Mouse (Mus musculus) gastrocnemius, adult 2 months (tissue): ENCODE measurements around the gene Hectd1. TPM values are rescaled to one million over a fixed set of nuclear protein-coding genes. Genes with fewer than 3 reads are reported as not detected.

ENCODE experiments used
- DNase-seq: peaks from one replicate; pipeline ENCODE4 v3.0.0; 2022
- H3K27ac ChIP-seq: fragments of 200-600 bp; 2 replicates; pipeline ENCODE4 v1.8.1; 2022; ENCODE audit warnings: mild to moderate bottlenecking
- H3K4me3 ChIP-seq: fragments of 200-600 bp; 2 replicates; pipeline ENCODE4 v1.8.1; 2022; ENCODE audit warnings: mild to moderate bottlenecking, moderate library complexity
- CTCF ChIP-seq: fragments of 200-600 bp; IDR thresholded peaks from 2 replicates; pipeline ENCODE4 v1.8.1; 2022; ENCODE audit warnings: antibody characterized with exemption, mild to moderate bottlenecking, moderate library complexity
- intact Hi-C: fragments of 180-260 bp; cut with DNase I; formaldehyde crosslinking; loops from one replicate; pipeline ENCODE4 v1.15.1; 2025
- total RNA-seq, 2 experiments: library from RNA; stranded (reverse); gene quantifications; 2 replicates each; pipeline ENCODE4 v1.2.3; 2021

The Hectd1 gene
- total RNA-seq, 2 experiments from 2014 or later: 98.6 to 100 TPM

GRCm38 (mm10) chr12:51856768-51857295, 27.5 kb upstream of the Hectd1 start:
- intact Hi-C loops: no loop called here

GRCm38 (mm10) chr12:51855872-51856271, 26.5 kb upstream of the Hectd1 start:
- no peak for TF ChIP-seq CTCF
- intact Hi-C loops: no loop called here
- DNase-seq: no peak
- no peak overlapping the region for H3K4me3 ChIP-seq
- H3K27ac ChIP-seq: no peak overlapping the region

More at GRCm38 (mm10) chr12:51856768-51857295, 27.5 kb upstream of the Hectd1 start:
- DNase-seq: no peak
- Histone ChIP-seq H3K4me3 (no peak overlapping the region), H3K27ac (peak overlapping the region; percentile 31)
- TF ChIP-seq CTCF: no peak

GRCm38 (mm10) chr12:51855453-51855852, 26.1 kb upstream of the Hectd1 start:
- no peak for TF ChIP-seq CTCF
- intact Hi-C loops: no loop called here
- H3K4me3 ChIP-seq: no peak overlapping the region
- DNase-seq: no peak
- no peak overlapping the region for H3K27ac ChIP-seq

GRCm38 (mm10) chr12:51851617-51852016, 22.3 kb upstream of the Hectd1 start:
- no peak for TF ChIP-seq CTCF
- no peak overlapping the region for H3K27ac ChIP-seq

GRCm38 (mm10) chr12:51851155-51851554, 21.8 kb upstream of the Hectd1 start:
- H3K27ac ChIP-seq: no peak overlapping the region
- no peak for DNase-seq
- intact Hi-C loops: no loop called here
- no peak for TF ChIP-seq CTCF
- H3K4me3 ChIP-seq: no peak overlapping the region

More at GRCm38 (mm10) chr12:51851617-51852016, 22.3 kb upstream of the Hectd1 start:
- no peak for DNase-seq
- intact Hi-C loops: no loop called here
- no peak overlapping the region for H3K4me3 ChIP-seq

GRCm38 (mm10) chr12:51850339-51850738, 21.0 kb upstream of the Hectd1 start:
- no peak for TF ChIP-seq CTCF
- intact Hi-C loops: no loop called here
- Histone ChIP-seq H3K4me3 (no peak overlapping the region), H3K27ac (no peak overlapping the region)
- DNase-seq: no peak

GRCm38 (mm10) chr12:51849902-51850301, 20.6 kb upstream of the Hectd1 start:
- no peak for DNase-seq
- intact Hi-C loops: no loop called here
- Histone ChIP-seq H3K4me3 (no peak overlapping the region), H3K27ac (no peak overlapping the region)
- TF ChIP-seq CTCF: no peak

GRCm38 (mm10) chr12:51847953-51848680, 18.8 kb upstream of the Hectd1 start:
- H3K27ac ChIP-seq: peak overlapping the region; percentile 77
- intact Hi-C loops: loop anchor here (2.0 kb wide), 1 partner anchor 15 kb away; no protein-coding TSS in a partner anchor
- TF ChIP-seq CTCF: no peak
- no peak overlapping the region for H3K4me3 ChIP-seq
- peak; percentile 55 for DNase-seq

GRCm38 (mm10) chr12:51845261-51845660, 15.9 kb upstream of the Hectd1 start:
- DNase-seq: no peak
- intact Hi-C loops: no loop called here
- TF ChIP-seq CTCF: no peak
- Histone ChIP-seq H3K27ac (peak overlapping the region; percentile 98), H3K4me3 (peak overlapping the region; percentile 73)

GRCm38 (mm10) chr12:51844771-51845256, 15.5 kb upstream of the Hectd1 start:
- intact Hi-C loops: loop anchor here (1.0 kb wide), 1 partner anchor 21 kb away; no protein-coding TSS in a partner anchor
- peak overlapping the region; percentile 73 for H3K4me3 ChIP-seq
- DNase-seq: peak; percentile 93
- H3K27ac ChIP-seq: peak overlapping the region; percentile 98
- TF ChIP-seq CTCF: no peak

- DNase-seq: peak; percentile 39
- Histone ChIP-seq H3K4me3 (peak overlapping the region; percentile 73), H3K27ac (peak overlapping the region; percentile 98)
- intact Hi-C loops: loop anchor here (1.0 kb wide), 2 partner anchors 14 to 22 kb away; no protein-coding TSS in a partner anchor
- no peak for TF ChIP-seq CTCF
Measured at GRCm38 (mm10) chr12:51843576-51844520, 14.5 kb upstream of the Hectd1 start.

GRCm38 (mm10) chr12:51842081-51842864, 12.9 kb upstream of the Hectd1 start:
- no peak for TF ChIP-seq CTCF
- DNase-seq: no peak
- Histone ChIP-seq H3K4me3 (no peak overlapping the region), H3K27ac (peak overlapping the region; percentile 35; the same call in 1 of the 2 replicates)
- intact Hi-C loops: no loop called here
